ENCODE assay signal across 8 mouse cellular contexts in genomic region chr2:180346820-180347497, GRCm38 (mm10). TPM values are rescaled to one million over a fixed set of nuclear protein-coding genes. Genes with fewer than 3 reads are reported as not detected.
DNase-seq lines count a peak whose midpoint lies in the region; ATAC-seq and TF ChIP-seq lines count a peak whose summit lies in the region.

No protein-coding gene starts in this region.

- peak; percentile 88 to 89 for DNase-seq in B cell, adult 2 months
- DNase-seq in embryonic facial prominence, embryonic 14.5 days (ENCODE audit: low spot score) = peak; percentile 92
- peak; percentile 92 for DNase-seq in heart, embryonic 10.5 days (ENCODE audit: low spot score)
- DNase-seq in limb, embryonic 14.5 days (ENCODE audit: low spot score) = peak; percentile 91
- DNase-seq in monocyte, adult 2 months (ENCODE audit: low read depth in 1 of 2, low spot score in 2 of 2) = peak; percentile 12 to 51
- peak; percentile 48 to 68 for DNase-seq in spleen, postnatal 14 days (ENCODE audit: low spot score in 2 of 2)

- 24% methylated on average over 9 of the region's 9 CpGs for WGBS in bone marrow, adult 2 months
- WGBS in embryonic facial prominence, embryonic 14.5 days = 28% methylated on average over 9 of the region's 9 CpGs
- 22% methylated on average over 9 of the region's 9 CpGs for WGBS in heart, embryonic 10.5 days
- WGBS in kidney, embryonic 14.5 days = 28% methylated on average over 9 of the region's 9 CpGs
- WGBS in limb, embryonic 14.5 days = 26% methylated on average over 9 of the region's 9 CpGs

- peak; percentile 86 for ATAC-seq in embryonic facial prominence, embryonic 14.5 days (ENCODE audit: low read depth)
- peak; percentile 82 for ATAC-seq in kidney, embryonic 14.5 days (ENCODE audit: low FRiP score, low TSS enrichment)
- ATAC-seq in limb, embryonic 14.5 days (ENCODE audit: low FRiP score, low read depth) = peak; percentile 79

- no peaks in the 10 kb centered on the region for H3K9me3 ChIP-seq in embryonic facial prominence, embryonic 14.5 days (ENCODE audit: control insufficient read depth, low read length)
- H3K9me3 ChIP-seq in heart, embryonic 10.5 days = no peaks in the 10 kb centered on the region
- H3K9me3 ChIP-seq in kidney, embryonic 14.5 days (ENCODE audit: control insufficient read depth, low read length) = no peaks in the 10 kb centered on the region
- H3K9me3 ChIP-seq in limb, embryonic 14.5 days (ENCODE audit: control insufficient read depth, low read length) = no peaks in the 10 kb centered on the region

- no peak for TF ChIP-seq POLR2A in bone marrow, adult 2 months (IDR thresholded peaks at IDR 0.05; ENCODE audit: borderline replicate concordance, control insufficient read depth, low read depth, low read length)
- no peak for TF ChIP-seq POLR2A in limb, embryonic 14.5 days (IDR thresholded peaks at IDR 0.05; ENCODE audit: borderline replicate concordance, extremely low read depth, insufficient read depth, insufficient read length)

- H3K4me3 ChIP-seq in bone marrow, adult 2 months (replicated peaks; ENCODE audit: control insufficient read depth, low read depth, low read length) = no peak overlapping the region
- no peak overlapping the region for H3K4me3 ChIP-seq in embryonic facial prominence, embryonic 14.5 days (ENCODE audit: low read depth, low read length)
- H3K4me3 ChIP-seq in heart, embryonic 10.5 days = no peak overlapping the region
- no peak overlapping the region for H3K4me3 ChIP-seq in kidney, embryonic 14.5 days (ENCODE audit: low read length)
- H3K4me3 ChIP-seq in limb, embryonic 14.5 days (replicated peaks; ENCODE audit: low read length) = no peak overlapping the region

- H3K4me2 ChIP-seq in embryonic facial prominence, embryonic 14.5 days (ENCODE audit: low read depth, low read length) = no peak overlapping the region
- no peak overlapping the region for H3K4me2 ChIP-seq in kidney, embryonic 14.5 days (replicated peaks; ENCODE audit: low read depth, low read length)
- H3K4me2 ChIP-seq in limb, embryonic 14.5 days (replicated peaks; ENCODE audit: low read depth, low read length, severe bottlenecking) = no peak overlapping the region

- H3K9ac ChIP-seq in embryonic facial prominence, embryonic 14.5 days (ENCODE audit: low read depth, low read length) = peak overlapping the region; percentile 26; the same call in 1 of the 2 replicates
- H3K9ac ChIP-seq in kidney, embryonic 14.5 days (ENCODE audit: low read depth, low read length) = no peak overlapping the region
- H3K9ac ChIP-seq in limb, embryonic 14.5 days (ENCODE audit: low read depth, low read length, severe bottlenecking) = no peak overlapping the region; the same call in 1 of the 2 replicates

- H3K36me3 ChIP-seq in embryonic facial prominence, embryonic 14.5 days (ENCODE audit: control insufficient read depth, insufficient read depth, low read length) = no peaks in the 10 kb centered on the region
- H3K36me3 ChIP-seq in heart, embryonic 10.5 days = no peaks in the 10 kb centered on the region
- no peaks in the 10 kb centered on the region for H3K36me3 ChIP-seq in kidney, embryonic 14.5 days (ENCODE audit: control insufficient read depth, insufficient read depth, low read length)
- no peaks in the 10 kb centered on the region for H3K36me3 ChIP-seq in limb, embryonic 14.5 days (ENCODE audit: control insufficient read depth, insufficient read depth, low read length)

- no peaks in the 10 kb centered on the region for H3K27me3 ChIP-seq in embryonic facial prominence, embryonic 14.5 days (replicated peaks; ENCODE audit: control insufficient read depth, insufficient read depth, low read length)
- no peaks in the 10 kb centered on the region for H3K27me3 ChIP-seq in heart, embryonic 10.5 days (ENCODE audit: insufficient read depth, poor library complexity, severe bottlenecking)
- H3K27me3 ChIP-seq in kidney, embryonic 14.5 days (ENCODE audit: control insufficient read depth, insufficient read depth, low read length) = no peaks in the 10 kb centered on the region
- H3K27me3 ChIP-seq in limb, embryonic 14.5 days (ENCODE audit: control insufficient read depth, insufficient read depth, low read length) = no peaks in the 10 kb centered on the region

- peak; percentile 86 for TF ChIP-seq CTCF in bone marrow, adult 2 months (IDR thresholded peaks at IDR 0.05; ENCODE audit: control insufficient read depth, insufficient read depth, low read length)

- no peaks in the 10 kb centered on the region for H3K4me1 ChIP-seq in bone marrow, adult 2 months (ENCODE audit: control insufficient read depth, insufficient read depth, low read length)
- no peaks in the 10 kb centered on the region for H3K4me1 ChIP-seq in embryonic facial prominence, embryonic 14.5 days (ENCODE audit: control insufficient read depth, insufficient read depth, low read length)
- H3K4me1 ChIP-seq in heart, embryonic 10.5 days = peaks cover 52% of the 10 kb centered on the region
- H3K4me1 ChIP-seq in kidney, embryonic 14.5 days (ENCODE audit: control insufficient read depth, insufficient read depth, low read length) = peaks cover 3% of the 10 kb centered on the region; the same call in 1 of the 2 replicates
- H3K4me1 ChIP-seq in limb, embryonic 14.5 days (ENCODE audit: control insufficient read depth, insufficient read depth, low read length) = no peaks in the 10 kb centered on the region

- H3K27ac ChIP-seq in bone marrow, adult 2 months (ENCODE audit: control insufficient read depth, insufficient read depth, low read depth, low read length, poor library complexity) = no peak overlapping the region; the same call in 1 of the 2 replicates
- H3K27ac ChIP-seq in embryonic facial prominence, embryonic 14.5 days (replicated peaks; ENCODE audit: low read depth, low read length) = no peak overlapping the region
- peak overlapping the region; percentile 84 for H3K27ac ChIP-seq in heart, embryonic 10.5 days
- H3K27ac ChIP-seq in kidney, embryonic 14.5 days (ENCODE audit: low read depth, low read length) = no peak overlapping the region
- H3K27ac ChIP-seq in limb, embryonic 14.5 days (replicated peaks; ENCODE audit: low read depth, low read length) = no peak overlapping the region

RNA-seq across cellular contexts. Expression of gene Gata5, which starts 12.5 kb away (rescaled TPM):
- not detected in 2 replicates for polyA plus RNA-seq in bone marrow, adult 2 months (2011; ENCODE audit: insufficient read depth, insufficient read length, low replicate concordance, missing spikeins)
- not detected in 2 replicates for polyA plus RNA-seq in embryonic facial prominence, embryonic 14.5 days (2014; fragmentation: Nextera tagmentation; extraction: Ambion mirVana)
- 34.7 and 41.3 TPM in 2 replicates for polyA plus RNA-seq in heart, embryonic 10.5 days (2016; fragmentation: Nextera tagmentation; extraction: Ambion mirVana)
- 3.5 and 4.5 TPM in 2 replicates for polyA plus RNA-seq in kidney, embryonic 14.5 days (2014; fragmentation: Nextera tagmentation; extraction: Ambion mirVana)
- 0.01 and 0.05 TPM in 2 replicates for polyA plus RNA-seq in limb, embryonic 14.5 days (2012; rRNA removed)
- 0.06 TPM in 1 of 2 replicates, not detected in the other for polyA plus RNA-seq in limb, embryonic 14.5 days (2014; fragmentation: Nextera tagmentation; extraction: Ambion mirVana)

RNA-seq across cellular contexts. Expression of gene Rbbp8nl, which starts 57.3 kb away (rescaled TPM):
- polyA plus RNA-seq in bone marrow, adult 2 months (2011; ENCODE audit: insufficient read depth, insufficient read length, low replicate concordance, missing spikeins) = not detected in 2 replicates
- polyA plus RNA-seq in embryonic facial prominence, embryonic 14.5 days (2014; fragmentation: Nextera tagmentation; extraction: Ambion mirVana) = 0.81 and 0.84 TPM in 2 replicates
- 0.16 and 0.68 TPM in 2 replicates for polyA plus RNA-seq in heart, embryonic 10.5 days (2016; fragmentation: Nextera tagmentation; extraction: Ambion mirVana)
- polyA plus RNA-seq in kidney, embryonic 14.5 days (2014; fragmentation: Nextera tagmentation; extraction: Ambion mirVana) = 0.37 and 1.1 TPM in 2 replicates
- polyA plus RNA-seq in limb, embryonic 14.5 days (2012; rRNA removed) = 2.0 and 2.3 TPM in 2 replicates
- polyA plus RNA-seq in limb, embryonic 14.5 days (2014; fragmentation: Nextera tagmentation; extraction: Ambion mirVana) = 1.0 and 1.3 TPM in 2 replicates

Comparison
In these comparisons a context has a peak if more than half of its experiments do, and no peak if none do; other contexts are left out.
1. DNase-seq: peak in every context shown above with its lines; median percentile 92 in embryonic facial prominence, embryonic 14.5 days; 92 in heart, embryonic 10.5 days; 91 in limb, embryonic 14.5 days; 88 in B cell, adult 2 months; 58 in spleen, postnatal 14 days; 32 in monocyte, adult 2 months.